Mouse (Mus musculus): ENCODE results near the gene 4930535I16Rik.

4930535I16Rik gene

DNA sequence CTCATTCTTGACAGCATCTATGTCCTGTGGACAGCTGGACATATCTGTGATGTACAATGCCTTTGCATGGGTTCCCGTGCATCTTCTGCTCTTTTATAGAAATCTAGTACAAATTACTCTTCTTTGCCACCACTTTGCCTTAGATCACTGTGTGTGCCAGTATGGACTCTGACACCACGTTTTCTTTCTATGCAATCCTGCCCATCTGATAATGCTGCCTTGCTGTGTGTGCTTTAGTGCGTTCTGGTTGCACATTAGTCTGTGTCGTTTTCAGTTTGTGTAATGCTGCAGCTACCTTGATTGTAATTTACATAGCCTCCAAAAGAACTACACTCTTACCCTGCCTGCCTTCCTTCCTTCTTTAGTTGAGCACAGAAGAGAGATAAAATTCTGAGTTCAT lies 6.3 kb downstream of the 4930535I16Rik start:
- in situ Hi-C loops (cut with MseI, MboI): no loop called here

DNA sequence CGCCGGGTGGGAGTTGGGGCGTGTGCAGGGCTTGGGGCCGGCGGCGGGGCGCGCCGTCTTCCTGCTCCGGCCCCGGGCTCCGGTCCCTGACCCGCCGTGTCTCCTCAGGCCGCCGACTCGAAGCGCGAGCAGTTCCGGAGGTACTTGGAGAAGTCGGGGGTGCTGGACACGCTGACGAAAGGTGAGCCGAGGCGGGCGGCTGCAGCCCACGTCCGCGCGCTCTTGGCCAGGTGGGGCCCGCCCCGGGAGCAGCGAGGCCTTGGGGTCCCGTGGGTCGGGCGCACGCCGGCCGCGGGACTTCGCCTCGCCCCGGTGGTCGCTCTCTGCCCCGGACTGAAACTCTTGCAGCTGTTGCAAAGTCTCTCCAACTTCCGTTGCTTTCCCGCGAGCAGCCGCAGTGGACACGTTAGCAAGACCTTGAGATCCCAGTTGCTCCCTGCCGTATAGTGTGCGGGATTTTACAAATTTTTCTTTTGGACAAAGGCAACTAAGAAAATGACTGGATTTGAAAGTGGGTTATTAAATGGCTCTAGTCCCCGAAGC lies 12.6 kb downstream of the 4930535I16Rik start:
- in situ Hi-C loops (cut with MseI, MboI): no loop called here

DNA sequence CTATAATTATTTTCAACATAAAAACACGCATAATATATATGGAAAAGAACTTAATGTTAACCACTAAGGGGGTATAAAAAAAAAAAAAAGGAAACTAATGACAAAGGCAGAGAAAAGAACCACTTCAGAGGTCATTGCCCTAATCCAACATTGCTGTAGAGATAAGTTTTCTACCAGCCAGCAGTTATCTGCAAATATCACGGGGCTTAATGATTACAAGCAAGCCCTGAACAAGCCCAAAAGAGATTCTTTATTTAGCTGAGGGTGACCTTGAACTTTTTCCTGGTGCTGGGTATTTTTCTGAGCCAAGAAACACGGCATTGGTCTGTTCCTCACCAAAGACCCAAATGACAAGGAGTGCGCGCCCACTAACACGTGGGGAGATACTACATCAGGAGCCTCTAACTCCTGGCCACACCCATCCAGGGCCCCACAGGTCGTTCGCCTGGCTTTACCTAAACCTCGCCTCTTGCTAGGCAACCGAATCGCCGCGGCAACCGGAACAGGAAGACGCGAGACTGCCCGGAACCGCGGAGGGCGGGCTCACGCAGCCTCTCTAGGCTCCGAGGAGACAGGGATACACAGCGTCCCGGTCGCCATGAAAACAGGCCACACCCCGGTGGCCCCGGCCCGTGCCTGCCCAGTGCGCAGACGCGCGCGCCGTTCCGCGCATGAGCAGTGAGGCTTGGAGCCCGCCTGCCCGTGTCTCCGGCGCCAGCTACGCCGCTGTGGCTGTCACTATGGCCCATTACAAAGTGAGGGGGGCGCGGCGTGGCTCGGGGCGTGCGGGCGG lies 13.3 kb downstream of the 4930535I16Rik start, which contains the start of gene Mycbp:
TSS of gene Mycbp (plus strand) at position 500 of the 793 bp plus-strand sequence.
- in situ Hi-C loops (cut with MseI, MboI): no loop called here

DNA sequence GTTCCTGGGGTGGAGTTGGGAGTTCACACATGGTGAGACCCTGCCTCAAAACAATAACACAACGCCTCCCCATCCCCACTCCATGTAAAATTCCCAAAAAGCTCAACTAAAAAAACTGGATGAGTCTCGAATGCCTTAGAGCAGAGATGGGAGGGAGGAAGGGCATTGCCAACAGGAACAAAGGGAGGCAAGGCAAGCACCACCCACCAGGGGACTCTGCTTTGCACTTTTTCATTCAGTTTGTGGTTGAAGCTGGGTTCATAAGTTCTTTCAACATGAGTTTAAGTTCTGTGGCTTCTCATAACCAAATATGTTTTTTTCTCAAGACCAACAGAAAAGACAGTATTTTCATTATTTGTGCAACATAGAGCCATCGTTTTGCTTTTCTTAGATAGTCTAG lies 14.4 kb downstream of the 4930535I16Rik start:
- in situ Hi-C loops (cut with MseI, MboI): no loop called here

DNA sequence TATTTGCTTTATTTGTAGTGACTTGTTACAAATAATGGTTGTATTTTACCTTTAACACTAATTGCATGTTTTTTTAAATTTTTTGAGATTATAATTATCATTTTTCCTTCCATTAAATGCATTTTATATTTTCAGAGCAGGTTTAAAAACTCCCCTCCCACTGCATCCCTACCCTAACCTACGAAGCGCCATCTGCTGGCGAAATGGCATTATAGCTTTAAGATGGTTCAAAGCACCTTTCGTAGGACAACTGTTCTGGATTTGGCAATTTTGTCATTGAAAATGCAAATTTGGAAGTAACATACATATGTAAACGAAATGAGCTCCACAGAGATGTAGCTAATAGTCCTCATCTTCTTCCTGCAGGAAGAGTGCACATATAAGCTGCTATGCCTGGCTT lies 19.1 kb downstream of the 4930535I16Rik start:
- in situ Hi-C loops (cut with MseI, MboI): loop anchor here (5.0 to 10.0 kb wide), 2 partner anchors 76 to 144 kb away; partner anchors contain the start of gene Akirin1 (in 1 of the 2)

DNA sequence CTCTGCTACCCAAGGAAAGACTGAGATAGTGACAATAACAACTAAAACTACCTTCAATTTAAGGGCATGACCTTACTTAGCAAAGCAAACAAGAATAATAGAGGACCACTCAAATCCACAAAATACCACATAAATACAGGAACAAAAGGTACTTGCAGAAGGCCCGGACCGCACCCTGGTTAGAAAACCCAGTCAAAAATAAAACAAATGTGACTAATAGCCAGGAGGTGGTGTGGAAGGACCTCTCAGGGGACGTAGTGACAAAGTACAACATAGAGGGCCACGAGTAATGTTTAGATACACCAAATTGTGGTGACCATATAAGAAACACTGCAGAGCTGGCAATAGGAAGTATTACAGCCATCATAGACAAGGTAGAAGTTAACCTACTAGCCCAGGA lies 23.5 kb downstream of the 4930535I16Rik start:
- in situ Hi-C loops (cut with MseI, MboI): loop anchor here in 1 of 2 experiments (10.0 kb wide), 1 partner anchor 139 kb away; the partner anchor contains the start of gene Akirin1

DNA sequence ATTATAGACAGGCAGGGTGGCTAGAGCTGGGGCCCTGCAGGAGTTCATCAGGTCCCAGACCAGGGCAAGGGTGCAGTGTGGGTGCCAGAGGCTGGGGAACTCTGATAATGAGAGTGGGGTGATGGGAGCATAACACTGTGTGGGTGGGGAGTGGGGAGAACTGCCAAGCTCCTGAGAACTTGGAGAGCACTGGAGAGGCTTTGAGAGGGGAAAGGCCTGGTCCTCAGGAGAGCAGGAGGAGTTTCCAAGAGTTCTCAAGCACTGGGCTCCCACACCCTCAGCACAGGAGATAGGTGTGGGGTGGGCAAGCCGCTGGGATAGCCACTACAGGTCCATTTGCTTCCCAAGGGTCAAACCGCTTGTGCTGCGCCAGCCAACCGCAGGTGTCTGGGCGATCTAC lies 24.1 kb downstream of the 4930535I16Rik start:
- in situ Hi-C loops (cut with MseI, MboI): loop anchor here in 1 of 2 experiments (10.0 kb wide), 1 partner anchor 139 kb away; the partner anchor contains the start of gene Akirin1

Measured in mouse trophoblast stem cell (cell line).